Mouse (Mus musculus) megakaryocyte, adult 5-6 weeks (primary cell): ENCODE measurements around the gene Sec11a. TPM values are rescaled to one million over a fixed set of nuclear protein-coding genes. Genes with fewer than 3 reads are reported as not detected.
"Not testable (repeated sequence)": the region's sequence is repeated elsewhere in the genome, so short reads cannot be mapped to it uniquely, and the experiment has no call there.

ENCODE experiments used
- ATAC-seq: 2 replicates; pipeline ENCODE4 v1.8.0; 2016; ENCODE audit warnings: mild to moderate bottlenecking, inconsistent platforms; ENCODE audit not compliant: poor library complexity, severe bottlenecking
- total RNA-seq, 2 experiments: library from RNA; stranded (forward) in 1 of 2; stranded (reverse) in 1 of 2; fragments of 153-499, 151-499 nt in 1 of 2; fragments of 221-1000, 200-1000 nt in 1 of 2; gene quantifications; 2 replicates each; pipeline versions ENCODE4 v1.2.3 to v1.2.4; 2015 to 2017

Sec11a gene
- total RNA-seq (2015) (139 and 169 TPM in 2 replicates), total RNA-seq (2017) (344 and 355 TPM in 2 replicates)

GRCm38 (mm10) chr7:80947445-80948350 lies at the start of gene Sec11a:
TSS of gene Sec11a (minus strand) at chr7:80947780.
- ATAC-seq, result peak; percentile 99

GRCm38 (mm10) chr7:80995266-80996146 lies 47.9 kb upstream of the Sec11a start:
- ATAC-seq, result peak; percentile 58

GRCm38 (mm10) chr7:80994663-80995005 lies 47.1 kb upstream of the Sec11a start:
- no peak for ATAC-seq

GRCm38 (mm10) chr7:80993834-80994662 lies 46.5 kb upstream of the Sec11a start:
- ATAC-seq, result peak; percentile 59

- peak; percentile 58 for ATAC-seq
Observed at GRCm38 (mm10) chr7:80992980-80993833, 45.6 kb upstream of the Sec11a start, which contains the start of gene Zfp592. TSS of gene Zfp592 (plus strand) at chr7:80993681.

- ATAC-seq, result no peak
Observed at GRCm38 (mm10) chr7:80992631-80992979, 45.0 kb upstream of the Sec11a start.

GRCm38 (mm10) chr7:80992063-80992462 lies 44.5 kb upstream of the Sec11a start:
- no peak for ATAC-seq

GRCm38 (mm10) chr7:80991589-80991988 lies 44.0 kb upstream of the Sec11a start:
- no peak for ATAC-seq

GRCm38 (mm10) chr7:80990276-80990675 lies 42.7 kb upstream of the Sec11a start:
- no peak for ATAC-seq

GRCm38 (mm10) chr7:80987805-80988625 lies 40.4 kb upstream of the Sec11a start:
- ATAC-seq, result no peak

GRCm38 (mm10) chr7:80986458-80987187 lies 39.0 kb upstream of the Sec11a start:
- ATAC-seq, result no peak

- no peak for ATAC-seq
Observed at GRCm38 (mm10) chr7:80980566-80980965, 33.0 kb upstream of the Sec11a start.

GRCm38 (mm10) chr7:80973638-80974015 lies 26.0 kb upstream of the Sec11a start:
- ATAC-seq, result not testable (repeated sequence)

GRCm38 (mm10) chr7:80972920-80973637 lies 25.5 kb upstream of the Sec11a start:
- not testable (repeated sequence) for ATAC-seq

GRCm38 (mm10) chr7:80972082-80972481 lies 24.5 kb upstream of the Sec11a start:
- no peak for ATAC-seq

- ATAC-seq, result no peak
Observed at GRCm38 (mm10) chr7:80971419-80971818, 23.8 kb upstream of the Sec11a start.

- ATAC-seq, result no peak
Observed at GRCm38 (mm10) chr7:80970913-80971312, 23.3 kb upstream of the Sec11a start.

GRCm38 (mm10) chr7:80962799-80963198 lies 15.2 kb upstream of the Sec11a start:
- no peak for ATAC-seq
